Mouse (Mus musculus) CH12.LX (cell line): Measurements from ENCODE around the gene Nlrp6. TPM values are rescaled to one million over a fixed set of nuclear protein-coding genes. Genes with fewer than 3 reads are reported as not detected.

Source experiments
- DNase-seq: peaks from one replicate; pipeline ENCODE4 v3.0.0-alpha.2; 2013; ENCODE audit errors: extremely low read depth
- H3K27ac ChIP-seq: 2 replicates; pipeline ENCODE4 v1.5.1; 2012; ENCODE audit warnings: low read depth, mild to moderate bottlenecking, control low read depth, moderate library complexity; ENCODE audit not compliant: insufficient read depth
- H3K27me3 ChIP-seq: replicated peaks from 2 replicates; pipeline ENCODE3; 2012; ENCODE audit warnings: inconsistent platforms
- H3K36me3 ChIP-seq, 2 experiments: replicated peaks in 1 of 2; 2 replicates each; pipeline versions ENCODE3 to v1.6.1; 2012; ENCODE audit warnings: inconsistent platforms in 1 of 2, low read length in 1 of 2, mild to moderate bottlenecking in 1 of 2, mixed read lengths in 1 of 2, moderate library complexity in 1 of 2; ENCODE audit not compliant: control insufficient read depth in 1 of 2, insufficient read depth in 1 of 2
- H3K4me1 ChIP-seq, 2 experiments: 2 replicates each; pipeline ENCODE4 v1.6.1; 2012; ENCODE audit warnings: inconsistent platforms in 1 of 2, moderate library complexity in 1 of 2; ENCODE audit not compliant: insufficient read depth in 2 of 2, control insufficient read depth in 1 of 2
- H3K4me2 ChIP-seq: 2 replicates; pipeline ENCODE4 v1.6.1; 2012; ENCODE audit warnings: low read depth, mild to moderate bottlenecking, control low read depth; ENCODE audit not compliant: poor library complexity, insufficient read depth, severe bottlenecking
- H3K4me3 ChIP-seq, 3 experiments: fragments of 150-350 bp in 1 of 3; sonication (generic) in 1 of 3; replicated peaks in 1 of 3; 2 replicates each; pipeline versions ENCODE3 to v1.5.1; 2011 to 2012; ENCODE audit warnings: low read depth in 2 of 3, low read length in 2 of 3, mild to moderate bottlenecking in 2 of 3, moderate library complexity in 2 of 3, control low read depth in 1 of 3, improper control_type of control experiment in 1 of 3, inconsistent platforms in 1 of 3, mixed read lengths in 1 of 3; ENCODE audit not compliant: poor library complexity in 1 of 3
- H3K79me2 ChIP-seq: replicated peaks from 2 replicates; pipeline ENCODE4 v1.6.1; 2012; ENCODE audit warnings: mild to moderate bottlenecking, moderate library complexity; ENCODE audit not compliant: control insufficient read depth, poor library complexity, insufficient read depth, severe bottlenecking; ENCODE audit errors: extremely low read depth
- H3K9ac ChIP-seq: 2 replicates; pipeline ENCODE4 v1.6.1; 2012; ENCODE audit warnings: low read depth, mild to moderate bottlenecking, control low read depth, moderate library complexity; ENCODE audit not compliant: insufficient read depth
- H3K9me3 ChIP-seq: replicated peaks from 2 replicates; pipeline ENCODE3; 2012; ENCODE audit warnings: low read length, inconsistent platforms, mixed read lengths
- CTCF ChIP-seq, 2 experiments: IDR thresholded peaks in 1 of 2; conservative IDR thresholded peaks in 1 of 2; 2 replicates each; pipeline ENCODE4 v1.5.1; 2011 to 2012; ENCODE audit warnings: low read depth in 2 of 2, low read length in 2 of 2, improper control_type of control experiment in 1 of 2, inconsistent platforms in 1 of 2, mild to moderate bottlenecking in 1 of 2, moderate library complexity in 1 of 2
- E2F4 ChIP-seq: IDR thresholded peaks from 2 replicates; pipeline ENCODE4 v1.6.1; 2011; ENCODE audit warnings: low read depth, low read length, improper control_type of control experiment; ENCODE audit not compliant: insufficient replicate concordance
- ETS1 ChIP-seq: conservative IDR thresholded peaks from 2 replicates; pipeline ENCODE4 v1.6.1; 2012; ENCODE audit warnings: low read depth, mild to moderate bottlenecking, inconsistent platforms, low read length, improper control_type of control experiment, moderate library complexity
- JUND ChIP-seq: conservative IDR thresholded peaks from 2 replicates; pipeline ENCODE4 v1.6.1; 2011; ENCODE audit warnings: low read depth, low read length, improper control_type of control experiment
- KAT2A ChIP-seq: IDR thresholded peaks from 2 replicates; pipeline ENCODE4 v1.6.1; 2012; ENCODE audit warnings: low read length, improper control_type of control experiment, inconsistent platforms; ENCODE audit not compliant: insufficient replicate concordance
- MAFK ChIP-seq: IDR thresholded peaks from 2 replicates; pipeline ENCODE4 v1.6.1; 2011; ENCODE audit warnings: low read length, improper control_type of control experiment; ENCODE audit not compliant: insufficient replicate concordance
- MXI1 ChIP-seq: IDR thresholded peaks from 2 replicates; pipeline ENCODE4 v1.6.1; 2011; ENCODE audit warnings: mild to moderate bottlenecking, low read depth, low read length, improper control_type of control experiment
- NELFE ChIP-seq: IDR thresholded peaks from 2 replicates; pipeline ENCODE4 v1.6.1; 2011; ENCODE audit warnings: low read depth, low read length, improper control_type of control experiment
- NRF1 ChIP-seq: IDR thresholded peaks from 2 replicates; pipeline ENCODE4 v1.6.1; 2014; ENCODE audit warnings: low read depth, mild to moderate bottlenecking, inconsistent platforms, low read length, improper control_type of control experiment, moderate library complexity
- PAX5 ChIP-seq: IDR thresholded peaks from 2 replicates; pipeline ENCODE4 v1.6.1; 2012; ENCODE audit warnings: low read length, inconsistent platforms, mixed read lengths
- POLR2A ChIP-seq: IDR thresholded peaks from 2 replicates; pipeline ENCODE4 v1.6.1; 2011; ENCODE audit warnings: low read depth, mild to moderate bottlenecking, improper control_type of control experiment, low read length
- POLR2AphosphoS2 ChIP-seq: IDR thresholded peaks from 2 replicates; pipeline ENCODE4 v1.6.1; 2011; ENCODE audit warnings: low read depth, low read length, improper control_type of control experiment
- RCOR1 ChIP-seq: conservative IDR thresholded peaks from 2 replicates; pipeline ENCODE4 v1.6.1; 2012; ENCODE audit warnings: low read depth, mild to moderate bottlenecking, inconsistent platforms, low read length, improper control_type of control experiment
- TBP ChIP-seq: conservative IDR thresholded peaks from 2 replicates; pipeline ENCODE4 v1.6.1; 2011; ENCODE audit warnings: low read depth, low read length, improper control_type of control experiment
- ZMIZ1 ChIP-seq: IDR thresholded peaks from 2 replicates; pipeline ENCODE4 v1.6.1; 2012; ENCODE audit warnings: low read depth, mild to moderate bottlenecking, inconsistent platforms, low read length, improper control_type of control experiment
- dilution Hi-C: fragments of 300-500 bp; cut with MboI; formaldehyde crosslinking; loops from 2 replicates; pipeline ENCODE4 v1.14.3; 2020; ENCODE audit warnings: low sequenced_read_pairs; ENCODE audit not compliant: extremely low pct_unique_long_range_greater_than_20kb, extremely low pct_ligation_motif_present
- in situ Hi-C: fragments of 300-500 bp; cut with MboI; formaldehyde crosslinking; loops from 3 replicates; pipeline ENCODE4 v1.14.3; 2019; ENCODE audit warnings: low sequenced_read_pairs, low pct_ligation_motif_present, low pct_unique_long_range_greater_than_20kb, mixed read lengths
- polyA plus RNA-seq: library from polyadenylated mRNA; unstranded; fragments of >175 nt; gene quantifications from 2 replicates; pipeline ENCODE4 v1.2.1, GENCODE M21; 2012; ENCODE audit warnings: low read depth; ENCODE audit not compliant: insufficient read length
- total RNA-seq, 2 experiments: library from RNA; depleted of rRNA; stranded (reverse); fragments of 300-350 nt in 1 of 2; fragments of >200 nt in 1 of 2; gene quantifications; 2 replicates each; pipeline ENCODE4 v1.2.3; 2012 to 2014

Nlrp6 gene
- total and polyA plus RNA-seq, 3 experiments = 0.14 to 0.21 TPM; not detected in 1

- dilution Hi-C loops (no loop called here), in situ Hi-C loops (no loop called here)
- H3K36me3 ChIP-seq = peaks cover 62 to 79% of the 10 kb centered on the region in 2 experiments
Observed at GRCm38 (mm10) chr7:140894611-140895010, 26.1 kb upstream of the Nlrp6 start.

GRCm38 (mm10) chr7:140897863-140898262 is 22.8 kb upstream of the Nlrp6 start:
- Histone ChIP-seq H3K27ac (no peak overlapping the region), H3K36me3 (peaks cover 42 to 79% of the 10 kb centered on the region in 2 experiments), H3K27me3 (no peaks in the 10 kb centered on the region), H3K79me2 (no peaks in the 10 kb centered on the region), H3K4me2 (no peak overlapping the region), H3K4me1 (no peaks in the 10 kb centered on the region), H3K9ac (no peak overlapping the region), H3K4me3 (no peak overlapping the region), H3K9me3 (no peaks in the 10 kb centered on the region)
- in situ Hi-C loops = no loop called here
- TF ChIP-seq MXI1 (no peak), TBP (no peak), RCOR1 (no peak), ZMIZ1 (no peak), PAX5 (no peak)
- no peak for DNase-seq
- dilution Hi-C loops = no loop called here

More at GRCm38 (mm10) chr7:140894611-140895010, 26.1 kb upstream of the Nlrp6 start:
- TF ChIP-seq E2F4 (no peak), JUND (no peak), POLR2AphosphoS2 (no peak), ETS1 (no peak), CTCF (conservative IDR thresholded peaks at IDR 0.05 in 1 of 2, IDR thresholded peaks at IDR 0.05 in 1 of 2; ENCODE audit: low read depth in 2 of 2, low read length in 2 of 2) (no peak), POLR2A (no peak), KAT2A (no peak), MAFK (no peak), NELFE (no peak)
- H3K9me3 ChIP-seq = no peaks in the 10 kb centered on the region
- DNase-seq = no peak
- H3K4me3 ChIP-seq = no peak overlapping the region
- no peaks in the 10 kb centered on the region for H3K4me1 ChIP-seq
- no peak overlapping the region for H3K27ac ChIP-seq
- H3K79me2 ChIP-seq = no peaks in the 10 kb centered on the region; the same call in 1 of the 2 replicates
- no peak overlapping the region for H3K4me2 ChIP-seq
- no peaks in the 10 kb centered on the region for H3K27me3 ChIP-seq
- no peak overlapping the region for H3K9ac ChIP-seq

- dilution Hi-C loops (no loop called here), in situ Hi-C loops (no loop called here)
- Histone ChIP-seq H3K4me2 (no peak overlapping the region), H3K9me3 (no peaks in the 10 kb centered on the region), H3K27me3 (no peaks in the 10 kb centered on the region), H3K9ac (no peak overlapping the region), H3K4me1 (no peaks in the 10 kb centered on the region), H3K79me2 (no peaks in the 10 kb centered on the region), H3K4me3 (no peak overlapping the region), H3K36me3 (peaks cover 35 to 68% of the 10 kb centered on the region in 2 experiments), H3K27ac (no peak overlapping the region)
- TF ChIP-seq CTCF (conservative IDR thresholded peaks at IDR 0.05 in 1 of 2, IDR thresholded peaks at IDR 0.05 in 1 of 2; ENCODE audit: low read depth in 2 of 2, low read length in 2 of 2) (no peak), NRF1 (no peak)
- DNase-seq = no peak
Observed at GRCm38 (mm10) chr7:140899121-140899520, 21.6 kb upstream of the Nlrp6 start.
